36 mouse cellular contexts compared by ENCODE assay signal in the genomic region with DNA sequence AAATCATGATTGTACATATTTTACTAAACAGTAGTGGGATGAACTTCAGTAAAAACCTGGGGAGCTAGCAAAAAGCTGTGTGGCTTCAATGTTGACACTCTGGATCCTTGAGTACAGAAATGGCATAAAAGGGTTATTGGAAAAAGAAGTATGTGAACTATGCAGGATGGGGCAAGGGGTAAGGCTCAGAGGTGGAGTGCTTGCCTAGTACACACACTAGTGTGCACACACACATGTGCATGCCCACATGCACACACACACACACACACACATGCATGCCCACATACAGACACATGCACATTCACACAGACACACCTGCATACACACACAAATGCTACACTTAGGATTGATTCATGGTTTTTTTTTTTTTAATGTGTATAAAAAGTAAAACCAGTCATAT. TPM values are rescaled to one million over a fixed set of nuclear protein-coding genes. Genes with fewer than 3 reads are reported as not detected.
"Had no signal": no experiment of that assay in that cellular context is flagged by ENCODE, and none has a peak within 500 bp of the region (broad histone marks: within the 10 kb centered on the region; RNA-seq: fewer than 3 reads in every experiment).

No protein-coding gene starts in this region.

- H3K4me3 ChIP-seq: heart, adult 2 months; heart, embryonic 10.5 days; heart, embryonic 12.5 days; heart, embryonic 13.5 days; heart, embryonic 15.5 days; hindbrain, embryonic 10.5 days; hindbrain, embryonic 12.5 days; hindbrain, embryonic 13.5 days; hindbrain, embryonic 15.5 days; intestine, embryonic 15.5 days; kidney, embryonic 15.5 days; layer of hippocampus, adult 2 months had no signal

- H3K4me1 ChIP-seq: hindbrain, embryonic 12.5 days; hindbrain, embryonic 13.5 days; hindbrain, embryonic 15.5 days had no signal

- H3K27ac ChIP-seq: heart, adult 2 months; heart, embryonic 10.5 days; heart, embryonic 13.5 days; heart, embryonic 15.5 days; hindbrain, embryonic 10.5 days; hindbrain, embryonic 12.5 days; hindbrain, embryonic 13.5 days; hindbrain, embryonic 14.5 days; hindbrain, embryonic 15.5 days; hindbrain, postnatal 0 days; intestine, embryonic 15.5 days; kidney, embryonic 15.5 days; kidney, postnatal 0 days; layer of hippocampus, adult 2 months had no signal

- H3K27me3 ChIP-seq: heart, embryonic 12.5 days; heart, embryonic 13.5 days; heart, embryonic 15.5 days; hindbrain, embryonic 12.5 days; hindbrain, embryonic 13.5 days; hindbrain, embryonic 15.5 days; intestine, embryonic 15.5 days; kidney, embryonic 15.5 days had no signal

- H3K9me3 ChIP-seq: heart, embryonic 10.5 days; heart, embryonic 12.5 days; heart, embryonic 13.5 days; heart, embryonic 15.5 days; hindbrain, embryonic 10.5 days; hindbrain, embryonic 12.5 days; hindbrain, embryonic 13.5 days; hindbrain, embryonic 15.5 days; intestine, embryonic 15.5 days; kidney, embryonic 15.5 days had no signal

- H3K9ac ChIP-seq: heart, embryonic 12.5 days; heart, embryonic 13.5 days; heart, embryonic 15.5 days; hindbrain, embryonic 12.5 days; hindbrain, embryonic 13.5 days; hindbrain, embryonic 14.5 days; hindbrain, embryonic 15.5 days; intestine, embryonic 15.5 days; kidney, embryonic 15.5 days had no signal

- ATAC-seq: hindbrain, embryonic 16.5 days; hindbrain, postnatal 0 days; inflammation-experienced regulatory T-cells, adult 6 months; intestine, embryonic 15.5 days; intestine, embryonic 16.5 days; intestine, postnatal 0 days had no signal

- DNase-seq: heart, adult 18-20 months; heart, adult 2 months; heart, postnatal 10 days; heart, postnatal 14 days; heart, postnatal 36 days; heart, postnatal 4 days; kidney, adult 11 months; kidney, adult 18-20 months; kidney, adult 2 months; kidney, adult 8-10 months; kidney, adult 9 months; kidney, postnatal 10 days; kidney, postnatal 14 days; kidney, postnatal 25 days; kidney, postnatal 36 days; kidney, postnatal 4 days; layer of hippocampus, adult 9-11 months had no signal

- H3K4me2 ChIP-seq: heart, embryonic 11.5 days; heart, embryonic 12.5 days; heart, embryonic 13.5 days; heart, embryonic 15.5 days; hindbrain, embryonic 12.5 days; hindbrain, embryonic 13.5 days; hindbrain, embryonic 14.5 days; hindbrain, embryonic 15.5 days; intestine, embryonic 15.5 days; kidney, embryonic 15.5 days had no signal

- H3K36me3 ChIP-seq: heart, embryonic 10.5 days; heart, embryonic 12.5 days; heart, embryonic 13.5 days; heart, embryonic 15.5 days; hindbrain, embryonic 10.5 days; hindbrain, embryonic 12.5 days; hindbrain, embryonic 13.5 days; hindbrain, embryonic 15.5 days; intestine, embryonic 15.5 days; kidney, embryonic 15.5 days had no signal

RNA-seq across cellular contexts. Expression of a gene that starts 24.8 kb away (rescaled TPM):
- polyA plus RNA-seq: inflammation-experienced regulatory T-cells, adult 6 months had no signal
